Mouse (Mus musculus) lung, adult 2 months (tissue): ENCODE data around the gene Lnx1.

ENCODE experiments used
- CTCF ChIP-seq: fragments of 200-500 bp; IDR thresholded peaks from 2 replicates; pipeline ENCODE4 v1.5.1; 2011; ENCODE audit warnings: mild to moderate bottlenecking, low read length, control low read depth; ENCODE audit not compliant: insufficient read depth
- POLR2A ChIP-seq: fragments of 200-500 bp; IDR thresholded peaks from 2 replicates; pipeline ENCODE4 v1.6.1; 2011; ENCODE audit warnings: low read depth, mild to moderate bottlenecking, control low read depth, low read length, borderline replicate concordance; ENCODE audit errors: extremely low read depth

DNA sequence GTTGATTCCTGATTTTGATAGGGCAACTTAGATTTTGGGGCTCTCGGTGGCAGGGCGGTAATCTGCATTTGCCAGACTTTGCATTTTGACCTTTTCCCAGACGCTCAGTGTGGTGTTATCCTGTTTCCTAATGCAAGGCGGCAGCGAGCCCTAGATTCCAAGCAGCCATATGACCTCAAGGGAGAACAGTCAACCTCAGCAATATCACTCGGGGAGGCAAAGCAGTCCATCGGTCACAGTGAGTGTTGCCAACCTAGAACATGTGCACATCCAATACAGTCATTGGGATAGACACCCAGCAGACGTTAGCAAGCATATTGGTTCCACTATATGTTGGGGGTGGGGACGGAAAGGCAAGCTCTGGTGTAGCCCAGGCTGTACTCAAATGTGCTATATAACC lies 54.5 kb downstream of the Lnx1 start:
- TF ChIP-seq CTCF: no peak
- no peak for TF ChIP-seq POLR2A
